Mouse (Mus musculus) ES-Bruce4 (cell line): Measurements from ENCODE around the gene Kdm4d. TPM values are rescaled to one million over a fixed set of nuclear protein-coding genes. Genes with fewer than 3 reads are reported as not detected.
"Not testable (repeated sequence)": the region's sequence is repeated elsewhere in the genome, so short reads cannot be mapped to it uniquely, and the experiment has no call there.

Experiments used
- H3K27ac ChIP-seq: 2 replicates; pipeline ENCODE4 v1.5.1; 2012; ENCODE audit warnings: low read length, inconsistent platforms; ENCODE audit not compliant: insufficient read depth
- H3K27me3 ChIP-seq: 2 replicates; pipeline ENCODE4 v1.6.1; 2012; ENCODE audit warnings: mild to moderate bottlenecking, low read length, inconsistent platforms; ENCODE audit not compliant: control insufficient read depth, poor library complexity, insufficient read depth, severe bottlenecking
- H3K36me3 ChIP-seq: 2 replicates; pipeline ENCODE4 v1.6.1; 2012; ENCODE audit warnings: inconsistent platforms, mild to moderate bottlenecking, low read length, moderate library complexity; ENCODE audit not compliant: control insufficient read depth, poor library complexity, insufficient read depth, severe bottlenecking
- H3K4me1 ChIP-seq: one replicate; pipeline ENCODE4 v1.8.1; 2011; ENCODE audit warnings: low read length; ENCODE audit not compliant: control insufficient read depth, insufficient read depth
- H3K4me3 ChIP-seq: 2 replicates; pipeline ENCODE4 v1.5.1; 2011; ENCODE audit warnings: low read depth, mild to moderate bottlenecking, low read length
- H3K9ac ChIP-seq: 2 replicates; pipeline ENCODE4 v1.6.1; 2012; ENCODE audit warnings: low read depth, mild to moderate bottlenecking, inconsistent platforms; ENCODE audit not compliant: poor library complexity, severe bottlenecking
- H3K9me3 ChIP-seq: replicated peaks from 2 replicates; pipeline ENCODE4 v1.6.1; 2012; ENCODE audit warnings: mild to moderate bottlenecking, low read length, inconsistent platforms; ENCODE audit not compliant: control insufficient read depth, poor library complexity, insufficient read depth, severe bottlenecking
- CTCF ChIP-seq: IDR thresholded peaks from one replicate; pipeline ENCODE4 v1.8.1; 2011; ENCODE audit warnings: low read depth, low read length
- EP300 ChIP-seq: IDR thresholded peaks from 2 replicates; pipeline ENCODE4 v1.6.1; 2011; ENCODE audit warnings: low read depth, low read length; ENCODE audit not compliant: insufficient read depth
- POLR2A ChIP-seq: IDR thresholded peaks from one replicate; pipeline ENCODE4 v1.8.1; 2011; ENCODE audit warnings: low read length; ENCODE audit not compliant: insufficient read depth
- polyA plus RNA-seq: library from polyadenylated mRNA; stranded (reverse); fragments of >200 nt; gene quantifications from 2 replicates; pipeline ENCODE4 v1.2.4, GENCODE M21; 2011; ENCODE audit warnings: low read depth; ENCODE audit not compliant: missing spikeins, insufficient read depth, insufficient read length

Kdm4d gene
- polyA plus RNA-seq, 1 experiment = 0.37 TPM

DNA sequence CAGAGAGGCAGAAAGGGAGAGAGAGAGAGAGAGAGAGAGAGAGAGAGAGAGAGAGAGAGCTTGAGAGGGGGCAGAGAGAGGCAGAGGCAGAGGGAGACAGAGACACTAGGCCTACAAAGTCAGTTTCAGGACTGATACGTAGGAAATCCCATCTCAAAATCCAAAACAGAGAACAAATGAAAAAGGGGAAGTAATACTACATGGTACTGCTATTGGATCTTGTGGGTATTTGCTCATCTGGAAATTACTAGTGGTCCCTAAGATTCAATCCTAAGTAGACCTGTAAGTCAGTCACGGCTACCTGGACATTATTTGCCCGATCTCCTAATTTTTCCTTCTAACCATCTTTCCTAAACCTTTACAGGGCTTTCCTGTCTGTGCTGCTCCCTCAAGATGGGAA is 44.0 kb downstream of the Kdm4d start:
- H3K36me3 ChIP-seq = no peaks in the 10 kb centered on the region
- TF ChIP-seq CTCF (no peak), EP300 (no peak), POLR2A (no peak)
- H3K4me1 ChIP-seq = no peaks in the 10 kb centered on the region

DNA sequence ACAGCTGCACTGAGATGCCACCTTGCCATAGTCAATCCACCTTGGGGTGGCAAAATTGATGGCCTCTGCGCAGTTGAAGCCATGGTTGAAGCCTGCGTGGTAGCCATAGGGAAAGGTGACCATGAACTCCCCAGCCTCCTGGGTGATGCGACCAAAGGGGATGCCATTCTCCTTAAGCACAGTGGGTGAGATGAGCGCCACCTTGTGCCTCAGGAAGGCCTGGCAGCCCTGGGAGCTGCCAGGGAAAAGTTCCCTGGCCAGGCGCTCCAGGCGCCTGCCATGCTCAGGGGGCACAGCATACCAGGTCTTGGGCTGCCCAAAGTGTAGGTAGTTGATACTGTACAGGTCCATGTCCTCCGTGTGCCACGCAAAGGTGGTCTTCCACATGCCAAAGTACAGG is 49.2 kb downstream of the Kdm4d start:
- not testable (repeated sequence) for H3K9me3 ChIP-seq, H3K4me1 ChIP-seq, H3K9ac ChIP-seq, H3K27me3 ChIP-seq, H3K36me3 ChIP-seq, H3K4me3 ChIP-seq, H3K27ac ChIP-seq
- TF ChIP-seq CTCF = peak; percentile 5

More for the DNA sequence above, 44.0 kb downstream of the Kdm4d start:
- no peak overlapping the region for H3K4me3 ChIP-seq
- H3K9ac ChIP-seq = no peak overlapping the region
- no peak overlapping the region for H3K27ac ChIP-seq
- no peaks in the 10 kb centered on the region for H3K27me3 ChIP-seq
- no peaks in the 10 kb centered on the region for H3K9me3 ChIP-seq

DNA sequence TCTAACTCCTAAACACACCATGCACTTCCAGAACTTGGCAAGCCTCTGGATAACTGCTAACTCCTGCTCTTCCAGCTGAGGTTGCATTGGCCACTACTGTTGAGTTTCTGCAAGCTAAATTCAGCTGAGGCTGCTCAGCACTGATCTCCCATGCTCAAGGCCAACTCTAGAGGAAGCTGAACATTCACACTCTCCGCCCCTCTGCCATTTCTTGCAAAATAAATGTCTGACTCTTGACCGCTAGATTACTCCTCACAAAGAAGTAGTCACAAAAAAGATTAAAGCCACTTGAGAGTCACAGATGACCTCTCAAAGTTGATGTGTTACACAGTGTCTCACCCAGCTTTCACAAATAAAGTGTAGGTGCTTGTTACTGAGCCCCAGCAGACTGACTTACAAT is 53.2 kb downstream of the Kdm4d start:
- H3K9me3 ChIP-seq, H3K36me3 ChIP-seq, H3K27ac ChIP-seq, H3K4me3 ChIP-seq, H3K27me3 ChIP-seq, H3K9ac ChIP-seq, H3K4me1 ChIP-seq: not testable (repeated sequence)

DNA sequence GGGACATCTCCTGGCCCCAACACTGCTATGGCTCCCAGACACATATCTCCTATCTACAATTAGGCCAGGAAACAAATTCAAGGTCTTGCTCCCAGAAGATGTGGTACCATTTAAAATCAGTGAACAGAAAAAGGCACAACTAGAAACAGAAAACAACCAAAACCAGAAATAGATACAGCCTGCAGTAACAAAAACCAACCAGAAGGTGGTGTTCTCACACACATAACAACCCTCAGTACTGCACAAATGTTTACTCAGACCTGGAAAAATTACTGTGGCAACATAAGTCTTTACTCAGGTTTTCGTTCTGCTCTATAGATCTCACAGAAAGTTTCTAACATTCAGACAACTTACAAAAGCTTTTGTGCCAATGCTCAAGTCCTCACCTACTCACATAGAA is 59.9 kb downstream of the Kdm4d start:
- Histone ChIP-seq H3K4me1 (no peaks in the 10 kb centered on the region), H3K9me3 (no peaks in the 10 kb centered on the region; the same call in 1 of the 2 replicates), H3K27ac (no peak overlapping the region), H3K9ac (no peak overlapping the region), H3K4me3 (no peak overlapping the region), H3K27me3 (no peaks in the 10 kb centered on the region), H3K36me3 (no peaks in the 10 kb centered on the region)
- TF ChIP-seq CTCF (no peak), EP300 (no peak), POLR2A (no peak)

DNA sequence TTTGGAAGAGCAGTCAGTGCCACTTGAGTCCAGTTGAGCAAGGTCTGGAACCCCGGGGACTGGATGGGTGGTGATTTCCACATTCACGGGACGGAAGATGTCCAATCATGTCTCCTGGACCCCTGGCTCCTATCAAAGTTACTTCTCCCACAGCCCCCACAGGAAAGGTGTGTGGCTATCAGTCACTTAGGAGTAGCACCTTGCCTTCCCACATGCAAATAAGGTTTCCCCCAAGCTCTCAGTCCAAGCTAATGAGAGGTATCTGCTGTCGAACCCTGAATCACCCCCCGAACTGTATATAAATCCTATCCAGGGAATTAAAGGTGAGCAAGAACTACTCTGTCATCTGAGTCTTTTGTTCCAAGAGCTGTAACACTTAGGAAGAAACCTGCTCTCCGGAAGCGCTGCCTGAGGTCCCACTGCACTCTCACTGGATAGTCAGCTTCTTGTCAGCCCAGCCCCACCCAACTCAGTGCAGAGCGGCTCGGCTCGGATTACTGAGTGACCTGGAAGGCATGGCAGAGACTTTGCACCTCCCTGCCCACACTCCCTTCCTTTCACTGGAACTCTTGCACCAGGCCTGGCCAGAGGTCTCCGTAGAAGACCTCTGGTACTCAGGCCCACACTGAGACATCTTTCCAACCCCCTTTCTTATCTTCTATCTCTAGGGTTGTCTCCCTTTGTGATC is 66.9 kb downstream of the Kdm4d start:
- no peaks in the 10 kb centered on the region for H3K27me3 ChIP-seq
- TF ChIP-seq CTCF = no peak
- TF ChIP-seq EP300 = no peak
- TF ChIP-seq POLR2A = no peak
- no peak overlapping the region for H3K27ac ChIP-seq
- no peaks in the 10 kb centered on the region; the same call in 1 of the 2 replicates for H3K9me3 ChIP-seq
- no peaks in the 10 kb centered on the region for H3K36me3 ChIP-seq
- H3K9ac ChIP-seq = no peak overlapping the region
- H3K4me1 ChIP-seq = no peaks in the 10 kb centered on the region
- H3K4me3 ChIP-seq = no peak overlapping the region

Other genes with a start within 250 kb of the Kdm4d start
- 24.1 and 26.4 TPM in 2 replicates for gene Sesn3, start 225.4 kb downstream of the Kdm4d start, polyA plus RNA-seq
- 12.2 and 14.5 TPM in 2 replicates for gene Endod1, start 119.0 kb downstream of the Kdm4d start, polyA plus RNA-seq
- gene Cwc15, start 135 bp upstream of the Kdm4d start, polyA plus RNA-seq = 132 and 138 TPM in 2 replicates
- 36.0 and 40.6 TPM in 2 replicates for gene Amotl1, start 144.6 kb upstream of the Kdm4d start, polyA plus RNA-seq
- not detected in 2 replicates for gene Piwil4, start 240.3 kb upstream of the Kdm4d start, polyA plus RNA-seq